Mouse (Mus musculus) monocyte, adult 5-6 weeks (primary cell): Measurements from ENCODE around the gene Gna12. TPM values are rescaled to one million over a fixed set of nuclear protein-coding genes. Genes with fewer than 3 reads are reported as not detected.

Source experiments
- ATAC-seq: fragments of 153-309, 156-312 bp; replicated peaks from 2 replicates; pipeline ENCODE4 v1.8.0; 2017; ENCODE audit warnings: mild to moderate bottlenecking; ENCODE audit not compliant: low TSS enrichment, insufficient number of reproducible peaks, severe bottlenecking, poor library complexity, low FRiP score
- total RNA-seq: library from RNA; stranded (forward); fragments of 200-1000, 200-491, 200-594 nt; gene quantifications from 3 replicates; pipeline ENCODE4 v1.2.3, GENCODE M21; 2017

Gna12 gene
- total RNA-seq, 1 experiment from 2014 or later, result 10.1 TPM

GRCm38 (mm10) chr5:140806939-140807338 is 23.3 kb downstream of the Gna12 start:
- ATAC-seq, result no peak

- ATAC-seq, result no peak
Measured at GRCm38 (mm10) chr5:140806252-140806651, 24.0 kb downstream of the Gna12 start.

- no peak for ATAC-seq
Measured at GRCm38 (mm10) chr5:140801782-140802181, 28.4 kb downstream of the Gna12 start.

- ATAC-seq, result no peak
Measured at GRCm38 (mm10) chr5:140800288-140800923, 29.8 kb downstream of the Gna12 start.

- no peak for ATAC-seq
Measured at GRCm38 (mm10) chr5:140799190-140799589, 31.0 kb downstream of the Gna12 start.

- no peak for ATAC-seq
Measured at GRCm38 (mm10) chr5:140798775-140799174, 31.5 kb downstream of the Gna12 start.

GRCm38 (mm10) chr5:140798158-140798557 is 32.1 kb downstream of the Gna12 start:
- ATAC-seq, result no peak

GRCm38 (mm10) chr5:140796051-140796450 is 34.2 kb downstream of the Gna12 start:
- no peak for ATAC-seq

GRCm38 (mm10) chr5:140795176-140795575 is 35.1 kb downstream of the Gna12 start:
- no peak for ATAC-seq

GRCm38 (mm10) chr5:140794753-140795152 is 35.5 kb downstream of the Gna12 start:
- ATAC-seq, result no peak

GRCm38 (mm10) chr5:140792233-140792632 is 38.0 kb downstream of the Gna12 start:
- ATAC-seq, result no peak

- no peak for ATAC-seq
Measured at GRCm38 (mm10) chr5:140790937-140791877, 39.0 kb downstream of the Gna12 start.

GRCm38 (mm10) chr5:140790392-140790791 is 39.8 kb downstream of the Gna12 start:
- ATAC-seq, result no peak

- no peak for ATAC-seq
Measured at GRCm38 (mm10) chr5:140789561-140789960, 40.7 kb downstream of the Gna12 start.

- no peak for ATAC-seq
Measured at GRCm38 (mm10) chr5:140785240-140785872, 44.9 kb downstream of the Gna12 start.

GRCm38 (mm10) chr5:140784288-140784687 is 45.9 kb downstream of the Gna12 start:
- no peak for ATAC-seq

- no peak for ATAC-seq
Measured at GRCm38 (mm10) chr5:140783577-140783976, 46.7 kb downstream of the Gna12 start.

GRCm38 (mm10) chr5:140781886-140782572 is 48.2 kb downstream of the Gna12 start:
- no peak for ATAC-seq

GRCm38 (mm10) chr5:140781122-140781521 is 49.1 kb downstream of the Gna12 start:
- no peak for ATAC-seq
